Mouse (Mus musculus): ENCODE measurements around the gene Hoxc11.

GRCm38 (mm10) chr15:102917972-102918572, 36.2 kb upstream of the Hoxc11 start:
- TF ChIP-seq CTCF (conservative IDR thresholded peaks at IDR 0.05; ENCODE audit: low read length) (no peak), NANOG (IDR thresholded peaks at IDR 0.05; ENCODE audit: borderline replicate concordance, low read length) (no peak), POU5F1 (IDR thresholded peaks at IDR 0.05; ENCODE audit: borderline replicate concordance, low read length) (no peak)

Measured in E14TG2a.4 (cell line).